Mouse (Mus musculus): ENCODE results near the gene Nek7. TPM values are rescaled to one million over a fixed set of nuclear protein-coding genes. Genes with fewer than 3 reads are reported as not detected.

Gene Nek7
- polyA plus RNA-seq, 1 experiment: 63.3 TPM

DNA sequence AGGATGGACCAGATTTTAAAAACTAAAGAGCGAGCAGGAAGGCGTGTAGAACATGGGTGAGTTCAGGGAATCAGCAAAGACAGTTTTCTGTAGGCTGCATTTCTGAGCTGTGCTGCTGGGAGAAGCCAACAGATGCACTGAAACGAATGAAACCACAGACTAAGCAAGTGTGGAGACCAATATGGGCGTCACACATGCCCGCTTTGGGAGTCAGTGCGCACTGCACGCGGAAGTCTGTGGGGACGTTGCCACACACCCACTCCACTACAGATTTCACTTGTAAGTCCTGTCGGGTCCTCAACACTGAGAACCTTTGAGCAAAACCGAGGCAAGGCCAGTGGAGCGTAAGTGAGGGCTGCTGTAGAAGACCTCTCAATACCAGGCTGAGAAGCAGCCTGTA is 59.2 kb downstream of the Nek7 start:
- TF ChIP-seq CTCF (IDR thresholded peaks at IDR 0.05; ENCODE audit: borderline replicate concordance, insufficient read depth, low read length) (no peak), POLR2A (IDR thresholded peaks at IDR 0.05; ENCODE audit: low read depth, low read length) (no peak)

DNA sequence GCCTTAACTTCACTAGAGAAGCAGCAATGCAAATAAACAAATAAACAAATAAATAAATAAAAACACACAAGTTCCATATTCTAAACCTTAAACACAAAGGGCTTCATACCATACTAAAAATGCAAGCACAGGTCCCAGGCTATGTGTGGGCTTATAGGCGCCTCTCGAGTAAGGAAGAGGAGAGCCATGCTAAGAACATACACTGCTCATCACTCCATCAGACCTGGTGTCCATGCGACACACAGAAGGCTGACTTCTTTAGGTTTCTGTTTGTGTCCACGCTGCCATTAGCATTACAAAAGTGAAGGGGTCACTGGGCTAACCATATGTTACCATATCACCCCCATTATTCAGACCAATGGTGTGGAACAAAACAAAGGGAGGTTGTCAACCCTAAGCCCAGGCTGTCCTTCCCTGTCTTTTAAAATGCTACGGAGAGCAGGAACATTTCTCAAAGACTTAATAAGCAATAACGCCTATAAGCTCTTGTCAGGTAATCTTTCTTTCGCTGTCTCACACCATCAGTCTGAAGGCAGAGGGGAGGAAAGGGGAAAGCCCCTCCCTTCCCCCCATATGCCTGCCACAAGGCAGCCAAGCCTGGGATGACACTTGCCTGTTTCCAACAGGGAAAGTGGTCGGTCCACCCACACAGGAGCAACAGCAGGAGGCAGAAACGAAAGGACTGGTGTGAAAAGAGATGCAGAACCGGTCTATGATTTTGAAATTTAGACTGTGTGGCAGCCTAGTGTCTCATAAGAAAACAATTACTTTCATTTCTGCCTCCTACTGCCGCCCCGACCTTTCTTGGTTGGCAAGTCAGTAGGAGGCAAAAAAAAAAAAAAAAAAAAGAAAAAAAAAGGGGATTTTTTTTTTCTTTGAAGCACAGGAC is 60.5 kb downstream of the Nek7 start:
- no peak overlapping the region for H3K4me3 ChIP-seq (ENCODE audit: insufficient read depth, low read length)
- no peak overlapping the region for H3K27ac ChIP-seq (ENCODE audit: insufficient read depth, low read length)
- H3K4me1 ChIP-seq (ENCODE audit: control insufficient read depth, insufficient read depth, low read length): no peaks in the 10 kb centered on the region
- no peak for TF ChIP-seq POLR2A (IDR thresholded peaks at IDR 0.05; ENCODE audit: low read depth, low read length)
- no peak for TF ChIP-seq CTCF (IDR thresholded peaks at IDR 0.05; ENCODE audit: borderline replicate concordance, insufficient read depth, low read length)

More for the DNA sequence above, 59.2 kb downstream of the Nek7 start:
- no peaks in the 10 kb centered on the region for H3K4me1 ChIP-seq (ENCODE audit: control insufficient read depth, insufficient read depth, low read length)
- no peak overlapping the region for H3K27ac ChIP-seq (ENCODE audit: insufficient read depth, low read length)
- no peak overlapping the region for H3K4me3 ChIP-seq (ENCODE audit: insufficient read depth, low read length)

DNA sequence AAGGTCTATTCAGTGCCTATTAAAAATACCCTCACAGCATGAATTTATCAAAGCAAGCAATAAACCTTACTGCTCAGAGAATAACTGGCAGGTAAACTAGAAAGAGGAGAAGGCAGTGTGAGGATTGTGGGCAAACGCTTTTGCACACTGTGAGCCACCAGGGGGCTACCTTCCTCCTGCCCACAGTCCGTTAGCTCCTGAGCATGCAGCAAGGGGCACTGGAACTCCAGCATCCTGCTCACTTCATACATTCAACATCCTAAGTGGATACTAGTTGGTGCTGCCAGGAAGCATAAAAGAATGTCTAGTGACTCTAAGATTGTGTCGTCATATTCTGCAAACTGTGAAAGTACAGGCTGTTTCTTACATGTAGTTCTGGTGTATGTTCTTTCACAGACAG is 61.6 kb downstream of the Nek7 start:
- no peaks in the 10 kb centered on the region for H3K4me1 ChIP-seq (ENCODE audit: control insufficient read depth, insufficient read depth, low read length)
- no peak overlapping the region for H3K4me3 ChIP-seq (ENCODE audit: insufficient read depth, low read length)
- no peak overlapping the region for H3K27ac ChIP-seq (ENCODE audit: insufficient read depth, low read length)
- TF ChIP-seq CTCF (IDR thresholded peaks at IDR 0.05; ENCODE audit: borderline replicate concordance, insufficient read depth, low read length) (peak; percentile 79; the same call in 1 of the 2 replicates), POLR2A (IDR thresholded peaks at IDR 0.05; ENCODE audit: low read depth, low read length) (no peak)

DNA sequence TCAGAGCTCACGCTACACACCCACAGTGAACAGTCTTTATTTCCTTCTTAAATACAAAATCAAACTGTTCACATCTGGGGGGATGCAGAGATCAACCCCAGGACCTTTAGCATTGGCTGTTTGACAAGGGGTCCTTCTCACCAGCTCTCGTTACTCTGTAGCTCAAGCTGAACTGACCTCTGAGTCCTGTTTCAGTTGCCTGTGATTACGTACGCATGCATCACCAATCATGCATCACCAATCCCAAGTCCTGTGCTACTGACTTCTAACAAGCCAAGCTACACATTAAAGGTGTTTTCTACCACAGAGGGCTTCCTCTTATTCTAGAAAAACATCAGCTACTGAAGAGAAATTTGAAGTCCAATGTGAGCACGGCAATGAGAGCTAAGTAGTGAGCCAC is 65.0 kb downstream of the Nek7 start:
- H3K4me1 ChIP-seq (ENCODE audit: control insufficient read depth, insufficient read depth, low read length): no peaks in the 10 kb centered on the region
- no peak overlapping the region for H3K4me3 ChIP-seq (ENCODE audit: insufficient read depth, low read length)
- TF ChIP-seq POLR2A (IDR thresholded peaks at IDR 0.05; ENCODE audit: low read depth, low read length): no peak
- TF ChIP-seq CTCF (IDR thresholded peaks at IDR 0.05; ENCODE audit: borderline replicate concordance, insufficient read depth, low read length): no peak
- H3K27ac ChIP-seq (ENCODE audit: insufficient read depth, low read length): no peak overlapping the region

DNA sequence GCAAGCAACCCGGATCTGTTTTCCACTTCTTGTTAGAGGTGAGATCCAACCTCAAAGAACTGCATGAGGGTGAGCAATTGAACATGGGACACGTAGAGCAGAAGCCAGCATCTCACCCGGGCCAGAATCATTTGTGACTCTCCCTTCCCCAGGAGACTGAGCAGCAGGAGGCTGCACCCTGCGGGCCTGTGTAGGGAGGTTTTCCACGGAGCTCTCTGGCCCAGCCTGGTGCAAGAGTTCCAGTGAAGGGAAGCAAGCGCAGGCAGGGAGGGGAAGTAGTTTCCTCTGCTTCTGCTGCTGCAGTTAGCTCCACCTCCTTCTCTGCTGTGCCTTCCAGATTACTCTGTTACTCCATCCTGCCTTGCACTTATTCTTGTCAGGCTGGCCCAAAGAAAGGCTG is 69.8 kb downstream of the Nek7 start:
- Histone ChIP-seq H3K4me3 (ENCODE audit: insufficient read depth, low read length) (no peak overlapping the region), H3K27ac (ENCODE audit: insufficient read depth, low read length) (no peak overlapping the region), H3K4me1 (ENCODE audit: control insufficient read depth, insufficient read depth, low read length) (no peaks in the 10 kb centered on the region)
- no peak for TF ChIP-seq POLR2A (IDR thresholded peaks at IDR 0.05; ENCODE audit: low read depth, low read length)
- TF ChIP-seq CTCF (IDR thresholded peaks at IDR 0.05; ENCODE audit: borderline replicate concordance, insufficient read depth, low read length): no peak

DNA sequence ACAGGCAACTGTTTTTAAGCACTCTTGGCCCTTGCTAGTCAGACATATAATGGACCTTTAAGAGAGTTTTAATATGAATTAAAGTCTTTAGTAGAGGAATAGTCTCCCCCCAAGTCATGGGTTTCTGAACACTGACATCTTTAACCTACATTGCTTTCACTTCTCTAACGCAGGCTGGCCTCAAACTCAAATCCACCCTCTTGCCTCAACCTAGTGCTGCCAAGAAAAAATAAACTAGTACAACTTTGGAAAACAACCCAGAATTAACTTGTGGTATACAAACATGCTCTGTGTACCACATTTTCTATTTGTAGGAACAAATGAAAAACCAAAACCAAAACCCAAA is 77.8 kb downstream of the Nek7 start:
- peaks cover 5% of the 10 kb centered on the region for H3K4me1 ChIP-seq (ENCODE audit: control insufficient read depth, insufficient read depth, low read length)
- TF ChIP-seq POLR2A (IDR thresholded peaks at IDR 0.05; ENCODE audit: low read depth, low read length) (no peak), CTCF (IDR thresholded peaks at IDR 0.05; ENCODE audit: borderline replicate concordance, insufficient read depth, low read length) (no peak)
- H3K27ac ChIP-seq (ENCODE audit: insufficient read depth, low read length): peak overlapping the region; percentile 30
- H3K4me3 ChIP-seq (ENCODE audit: insufficient read depth, low read length): no peak overlapping the region

DNA sequence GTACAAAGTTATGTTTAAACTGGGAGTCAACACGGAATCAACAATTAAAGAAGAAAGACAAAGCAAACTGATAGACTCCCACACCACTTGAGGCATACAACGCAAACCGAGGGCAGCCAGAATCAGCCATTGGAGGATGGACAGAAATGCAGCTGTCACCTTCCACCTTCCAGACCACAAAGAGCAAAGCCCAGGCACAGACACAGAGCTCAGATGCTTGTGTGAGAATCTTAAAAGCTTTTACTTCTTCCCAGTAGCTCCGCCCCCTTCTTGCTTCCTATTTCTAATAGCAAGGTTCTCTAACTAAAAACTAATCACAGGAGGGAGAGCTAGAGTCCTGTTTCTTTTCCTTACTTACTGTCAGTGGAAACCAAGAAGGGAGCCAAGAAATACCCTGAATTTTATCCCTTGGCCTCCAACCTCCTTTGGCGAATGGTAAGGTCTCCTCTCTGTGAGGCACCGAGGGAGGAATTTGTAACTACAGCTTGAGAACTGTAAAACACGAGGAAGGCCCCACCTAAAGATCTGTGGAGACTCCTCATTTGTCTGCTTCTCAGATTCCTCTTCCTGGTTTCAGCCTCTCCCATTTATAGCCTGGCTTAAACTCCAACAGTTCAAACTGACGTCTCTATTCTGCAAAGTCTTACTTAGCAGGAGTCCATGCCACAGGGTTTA is 78.3 kb downstream of the Nek7 start:
- peak overlapping the region; percentile 30 for H3K27ac ChIP-seq (ENCODE audit: insufficient read depth, low read length)
- no peak overlapping the region for H3K4me3 ChIP-seq (ENCODE audit: insufficient read depth, low read length)
- H3K4me1 ChIP-seq (ENCODE audit: control insufficient read depth, insufficient read depth, low read length): peaks cover 5% of the 10 kb centered on the region
- no peak for TF ChIP-seq POLR2A (IDR thresholded peaks at IDR 0.05; ENCODE audit: low read depth, low read length)
- no peak for TF ChIP-seq CTCF (IDR thresholded peaks at IDR 0.05; ENCODE audit: borderline replicate concordance, insufficient read depth, low read length)

DNA sequence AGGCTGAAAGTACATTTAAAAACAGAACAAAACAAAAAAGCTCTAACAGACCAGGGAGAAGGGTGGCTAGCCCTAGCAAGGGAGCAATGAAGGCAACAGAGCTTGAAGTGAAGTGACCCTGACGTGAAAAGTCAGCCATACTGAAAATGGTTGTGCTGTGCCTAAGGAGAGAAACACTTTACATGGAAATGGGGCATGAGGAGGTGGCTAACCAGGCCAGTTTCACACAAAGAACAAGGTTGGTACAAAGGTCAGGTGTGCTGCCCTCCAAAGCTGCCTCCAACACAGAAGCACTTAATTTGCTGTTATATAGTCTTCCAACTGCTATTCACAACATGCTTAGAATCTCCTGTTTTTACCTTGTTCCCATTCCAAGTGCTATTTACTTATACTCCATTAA is 80.2 kb downstream of the Nek7 start:
- Histone ChIP-seq H3K4me3 (ENCODE audit: insufficient read depth, low read length) (no peak overlapping the region), H3K4me1 (ENCODE audit: control insufficient read depth, insufficient read depth, low read length) (peaks cover 5% of the 10 kb centered on the region), H3K27ac (ENCODE audit: insufficient read depth, low read length) (no peak overlapping the region)
- TF ChIP-seq CTCF (IDR thresholded peaks at IDR 0.05; ENCODE audit: borderline replicate concordance, insufficient read depth, low read length): no peak
- no peak for TF ChIP-seq POLR2A (IDR thresholded peaks at IDR 0.05; ENCODE audit: low read depth, low read length)

DNA sequence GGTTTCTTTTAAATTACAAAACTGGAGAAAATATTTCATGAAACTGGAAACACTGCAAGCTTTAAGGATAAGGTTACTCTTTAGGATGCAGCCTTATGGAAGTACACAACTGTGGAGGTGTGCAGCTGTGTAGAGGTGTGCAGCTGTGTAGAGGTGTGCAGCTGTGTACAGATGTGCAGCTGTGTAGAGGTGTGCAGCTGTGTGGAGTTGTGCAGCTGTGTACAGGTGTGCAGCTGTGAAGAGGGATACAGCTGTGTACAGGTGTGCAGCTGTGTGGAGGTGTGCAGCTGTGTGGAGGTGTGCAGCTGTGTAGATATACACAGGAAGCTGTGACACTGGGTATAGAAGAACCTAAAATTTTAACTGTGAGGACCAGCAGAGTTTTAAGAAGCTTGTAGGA is 81.7 kb downstream of the Nek7 start:
- no peak overlapping the region for H3K4me3 ChIP-seq (ENCODE audit: insufficient read depth, low read length)
- H3K4me1 ChIP-seq (ENCODE audit: control insufficient read depth, insufficient read depth, low read length): peaks cover 5% of the 10 kb centered on the region
- no peak for TF ChIP-seq CTCF (IDR thresholded peaks at IDR 0.05; ENCODE audit: borderline replicate concordance, insufficient read depth, low read length)
- TF ChIP-seq POLR2A (IDR thresholded peaks at IDR 0.05; ENCODE audit: low read depth, low read length): no peak
- H3K27ac ChIP-seq (ENCODE audit: insufficient read depth, low read length): no peak overlapping the region
